Mouse (Mus musculus): ENCODE data around the gene Secisbp2l. TPM values are rescaled to one million over a fixed set of nuclear protein-coding genes. Genes with fewer than 3 reads are reported as not detected.

The Secisbp2l gene
- polyA plus RNA-seq, 1 experiment from 2014 or later: 6.6 TPM

GRCm38 (mm10) chr2:125735333-125736024 is 47.2 kb downstream of the Secisbp2l start:
- Histone ChIP-seq H3K4me3 (no peak overlapping the region), H3K9me3 (replicated peaks) (no peaks in the 10 kb centered on the region), H3K27me3 (replicated peaks) (peaks cover 22% of the 10 kb centered on the region), H3K4me2 (no peak overlapping the region), H3K4me1 (peaks cover 19% of the 10 kb centered on the region), H3K9ac (no peak overlapping the region), H3K36me3 (peaks cover 14% of the 10 kb centered on the region), H3K27ac (no peak overlapping the region)
- WGBS (ENCODE audit: insufficient replicate concordance): 52% methylated on average over 2 of the region's 2 CpGs
- ATAC-seq: no peak

- peaks cover 19% of the 10 kb centered on the region for H3K4me1 ChIP-seq
- ATAC-seq: no peak
Measured at GRCm38 (mm10) chr2:125734741-125735140, 47.9 kb downstream of the Secisbp2l start.

DNA sequence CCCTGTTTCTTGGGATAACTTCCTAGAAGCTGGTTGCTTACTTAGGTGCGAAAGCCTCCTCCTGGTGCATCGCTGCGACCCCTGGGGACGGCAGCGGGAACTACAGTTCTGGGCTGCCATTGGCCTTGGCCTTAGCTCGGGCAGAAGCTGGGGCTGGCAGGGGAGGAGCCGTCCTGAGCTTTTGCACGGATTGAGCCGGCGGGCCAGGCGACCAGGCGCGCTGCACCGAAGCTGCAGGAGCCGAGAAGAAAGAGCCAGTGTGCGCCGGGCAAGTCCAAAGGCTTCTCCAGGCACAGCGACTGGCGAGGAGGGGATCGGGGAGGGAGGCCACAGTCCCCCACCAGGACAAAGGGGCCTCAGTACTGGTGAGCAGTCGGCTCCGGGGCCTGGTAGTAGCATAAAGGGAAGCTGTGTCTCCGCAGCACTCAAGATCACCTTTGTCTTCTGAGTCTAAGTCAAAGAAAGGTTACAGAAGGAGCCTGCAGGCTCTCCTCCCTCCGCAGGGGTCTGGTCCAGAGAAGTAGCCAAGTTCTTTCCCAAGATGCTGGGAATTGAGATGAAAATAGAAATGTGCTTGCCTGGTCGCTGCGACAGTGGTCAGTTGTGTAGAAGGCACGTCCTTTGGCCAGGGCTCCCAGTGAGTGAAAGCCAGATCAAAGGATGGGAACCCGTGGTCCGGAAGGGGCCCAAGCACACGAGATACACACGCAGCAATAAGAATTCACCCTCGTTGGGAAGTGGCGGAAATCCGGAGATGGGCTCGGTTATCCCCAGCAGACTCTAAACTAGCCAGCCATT is 50.7 kb downstream of the Secisbp2l start:
- Histone ChIP-seq H3K27me3 (replicated peaks) (peaks cover 34% of the 10 kb centered on the region), H3K4me2 (peak overlapping the region; percentile 64), H3K4me3 (peak overlapping the region; percentile 40), H3K36me3 (no peaks in the 10 kb centered on the region), H3K27ac (no peak overlapping the region), H3K9me3 (replicated peaks) (no peaks in the 10 kb centered on the region), H3K9ac (peak overlapping the region; percentile 52; the same call in 1 of the 2 replicates), H3K4me1 (peaks cover 19% of the 10 kb centered on the region)
- peak; percentile 72; the same call in 1 of the 2 replicates for ATAC-seq
- 6% methylated on average over 35 of the region's 35 CpGs for WGBS (ENCODE audit: insufficient replicate concordance)

More at GRCm38 (mm10) chr2:125734741-125735140, 47.9 kb downstream of the Secisbp2l start:
- Histone ChIP-seq H3K27me3 (replicated peaks) (peaks cover 22% of the 10 kb centered on the region), H3K9ac (no peak overlapping the region), H3K36me3 (peaks cover 8% of the 10 kb centered on the region), H3K27ac (no peak overlapping the region), H3K4me2 (no peak overlapping the region), H3K9me3 (replicated peaks) (no peaks in the 10 kb centered on the region), H3K4me3 (no peak overlapping the region)

DNA sequence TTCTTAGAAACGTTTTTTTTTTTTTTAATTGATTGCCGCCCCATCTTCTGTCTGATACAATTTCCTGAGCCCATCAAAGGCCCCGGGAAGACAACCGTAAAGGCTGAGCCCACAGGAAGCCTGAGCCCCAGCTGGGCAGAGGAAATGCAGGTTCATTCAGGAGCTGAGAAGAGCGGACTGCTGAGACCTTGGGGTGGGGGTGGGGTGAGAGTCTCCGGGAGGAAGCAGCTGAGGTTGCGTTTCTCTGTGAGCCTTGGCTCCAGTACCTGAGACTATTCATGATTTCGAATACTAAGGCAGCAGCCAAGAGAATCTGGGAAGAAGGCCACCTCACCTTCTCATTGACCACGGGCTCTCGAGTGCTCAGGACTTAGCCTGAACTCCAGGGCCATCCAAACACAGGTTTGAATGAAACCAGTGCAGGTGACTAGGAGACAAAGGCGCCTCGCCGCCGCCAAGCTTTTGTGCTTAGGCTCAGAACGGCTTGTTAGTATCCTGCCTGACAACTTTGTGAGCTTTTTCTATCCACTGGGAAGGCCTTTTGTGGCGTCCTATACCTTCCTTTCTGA is 58.0 kb downstream of the Secisbp2l start:
- peaks cover 13% of the 10 kb centered on the region for H3K4me1 ChIP-seq
- H3K27ac ChIP-seq: no peak overlapping the region
- no peak overlapping the region for H3K4me3 ChIP-seq
- 5% methylated on average over 16 of the region's 16 CpGs for WGBS (ENCODE audit: insufficient replicate concordance)
- H3K36me3 ChIP-seq: no peaks in the 10 kb centered on the region
- no peaks in the 10 kb centered on the region for H3K9me3 ChIP-seq (replicated peaks)
- peak overlapping the region; percentile 69 for H3K4me2 ChIP-seq
- ATAC-seq: no peak
- H3K9ac ChIP-seq: no peak overlapping the region
- peaks cover 84% of the 10 kb centered on the region for H3K27me3 ChIP-seq (replicated peaks)

DNA sequence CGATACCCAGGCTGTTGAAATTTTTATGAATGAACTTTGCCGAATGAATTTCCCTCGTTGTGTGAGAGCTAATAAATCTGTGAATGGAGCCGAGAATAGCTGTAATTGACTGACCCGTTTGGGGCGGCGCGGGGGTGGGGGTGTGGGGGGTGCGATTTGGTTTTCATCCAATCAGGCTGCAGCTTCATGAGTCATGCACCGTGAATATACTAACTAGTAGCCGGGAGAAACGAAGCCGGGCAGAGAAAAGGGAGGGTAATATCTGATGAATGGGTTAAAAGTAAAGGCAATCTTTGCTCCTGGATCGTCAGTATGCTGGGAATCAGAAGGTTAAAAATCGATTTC is 58.6 kb downstream of the Secisbp2l start, which contains the start of gene Shc4:
TSS of gene Shc4 (minus strand) at position 63 of the 345 bp plus-strand sequence.
- H3K9ac ChIP-seq: no peak within 1 kb of the TSS
- peak within 1 kb of the TSS; percentile 69 for H3K4me2 ChIP-seq
- WGBS (ENCODE audit: insufficient replicate concordance): under 1% methylated on average over 15 of the region's 15 CpGs
- H3K27me3 ChIP-seq (replicated peaks): peaks cover 79% of the 10 kb centered on the region
- peaks cover 13% of the 10 kb centered on the region for H3K4me1 ChIP-seq
- H3K4me3 ChIP-seq: peak within 1 kb of the TSS; percentile 46
- H3K9me3 ChIP-seq (replicated peaks): no peaks in the 10 kb centered on the region
- no peaks in the 10 kb centered on the region for H3K36me3 ChIP-seq
- peak; percentile 35; the same call in 1 of the 2 replicates for ATAC-seq
- H3K27ac ChIP-seq: no peak within 1 kb of the TSS

- no peaks in the 10 kb centered on the region for H3K9me3 ChIP-seq (replicated peaks)
- peak overlapping the region; percentile 69 for H3K4me2 ChIP-seq
- H3K4me3 ChIP-seq: peak overlapping the region; percentile 46
- H3K36me3 ChIP-seq: no peaks in the 10 kb centered on the region
- no peak overlapping the region for H3K9ac ChIP-seq
- H3K27me3 ChIP-seq (replicated peaks): peaks cover 77% of the 10 kb centered on the region
- under 1% methylated on average over 34 of the region's 34 CpGs for WGBS (ENCODE audit: insufficient replicate concordance)
- H3K4me1 ChIP-seq: peaks cover 13% of the 10 kb centered on the region
- no peak overlapping the region for H3K27ac ChIP-seq
- ATAC-seq: peak; percentile 33
Measured at GRCm38 (mm10) chr2:125723408-125724085, 59.1 kb downstream of the Secisbp2l start.

DNA sequence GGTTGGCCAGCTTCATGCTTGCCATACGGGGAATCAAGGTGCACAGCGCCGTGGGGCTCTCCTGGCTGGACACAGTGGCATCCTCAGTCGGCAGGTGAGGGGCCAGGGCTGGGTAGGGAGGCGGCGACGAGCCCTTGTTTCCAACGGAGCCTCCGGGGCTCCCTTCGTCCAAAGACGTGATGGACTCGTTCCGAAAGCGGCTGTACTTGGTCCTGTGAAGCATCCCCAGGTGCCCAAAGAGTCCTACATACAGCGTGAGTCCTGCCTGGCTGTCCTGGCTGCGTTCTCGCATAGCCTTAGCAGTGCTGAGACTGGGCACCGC is 59.6 kb downstream of the Secisbp2l start:
- 6% methylated on average over 18 of the region's 18 CpGs for WGBS (ENCODE audit: insufficient replicate concordance)
- 0 out of 2 replicates have a peak, but pooled peaks have one; percentile 15 for ATAC-seq
- peak overlapping the region; percentile 46 for H3K4me3 ChIP-seq

DNA sequence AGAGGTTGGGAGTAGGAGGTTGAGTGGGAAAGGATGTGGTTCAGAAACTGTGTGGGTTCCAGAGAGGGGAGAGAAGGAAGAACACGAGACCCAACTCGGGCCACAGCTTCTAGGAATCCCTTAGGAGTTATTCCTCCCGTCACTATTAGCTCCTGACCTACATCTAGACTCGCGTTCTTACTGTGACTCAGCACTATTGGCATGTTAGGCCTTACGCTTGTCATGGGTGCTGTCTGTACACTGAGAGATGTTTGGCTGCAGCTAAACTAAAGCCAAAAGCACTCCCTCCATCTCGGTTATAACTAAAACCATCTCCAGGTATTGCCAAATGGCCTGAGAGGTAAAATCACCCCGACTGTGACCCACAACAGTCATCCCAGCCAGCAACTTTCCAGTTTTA is 66.1 kb downstream of the Secisbp2l start:
- no peak overlapping the region for H3K4me2 ChIP-seq
- H3K27ac ChIP-seq: no peak overlapping the region
- H3K36me3 ChIP-seq: no peaks in the 10 kb centered on the region
- ATAC-seq: no peak
- peaks cover 21% of the 10 kb centered on the region for H3K27me3 ChIP-seq (replicated peaks)
- no peaks in the 10 kb centered on the region for H3K4me1 ChIP-seq
- WGBS (ENCODE audit: insufficient replicate concordance): 69% methylated on average over 8 of the region's 8 CpGs
- H3K9ac ChIP-seq: no peak overlapping the region
- H3K4me3 ChIP-seq: no peak overlapping the region
- no peaks in the 10 kb centered on the region for H3K9me3 ChIP-seq (replicated peaks)

More for the DNA sequence above, 59.6 kb downstream of the Secisbp2l start:
- H3K36me3 ChIP-seq: no peaks in the 10 kb centered on the region
- peaks cover 76% of the 10 kb centered on the region for H3K27me3 ChIP-seq (replicated peaks)
- no peak overlapping the region for H3K27ac ChIP-seq
- H3K9ac ChIP-seq: no peak overlapping the region
- no peaks in the 10 kb centered on the region for H3K9me3 ChIP-seq (replicated peaks)
- H3K4me1 ChIP-seq: peaks cover 13% of the 10 kb centered on the region
- peak overlapping the region; percentile 69 for H3K4me2 ChIP-seq

DNA sequence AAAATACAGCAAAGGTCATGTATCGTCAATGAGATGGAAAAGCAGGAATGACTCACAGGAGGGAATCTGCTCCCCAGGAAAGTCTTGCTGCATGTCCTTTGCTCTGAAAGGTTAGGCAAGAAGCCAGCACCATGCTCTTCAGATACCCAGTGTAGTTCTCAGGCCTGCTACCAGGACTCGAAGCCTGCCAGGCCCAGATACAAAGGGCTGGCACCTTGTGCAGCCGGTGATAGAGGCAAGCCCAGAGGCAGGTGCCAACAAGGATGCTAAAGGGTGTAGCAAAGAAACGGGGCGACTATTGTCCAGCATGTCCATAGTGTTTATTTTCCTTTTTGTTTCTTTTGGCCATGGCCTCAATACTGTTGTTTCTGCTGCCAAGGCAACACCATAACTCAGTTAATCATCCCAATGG is 76.2 kb downstream of the Secisbp2l start:
- 69% methylated on average over 5 of the region's 5 CpGs for WGBS (ENCODE audit: insufficient replicate concordance)
- H3K27me3 ChIP-seq (replicated peaks): 0 out of 2 replicates have a peak, but pooled peaks cover 3% of the 10 kb centered on the region
- H3K27ac ChIP-seq: no peak overlapping the region
- H3K4me2 ChIP-seq: no peak overlapping the region
- no peak overlapping the region for H3K4me3 ChIP-seq
- no peaks in the 10 kb centered on the region for H3K36me3 ChIP-seq
- no peak overlapping the region for H3K9ac ChIP-seq
- H3K4me1 ChIP-seq: no peaks in the 10 kb centered on the region
- no peaks in the 10 kb centered on the region for H3K9me3 ChIP-seq (replicated peaks)
- ATAC-seq: no peak

GRCm38 (mm10) chr2:125704907-125705631 is 77.6 kb downstream of the Secisbp2l start:
- Histone ChIP-seq H3K27ac (no peak overlapping the region), H3K4me2 (no peak overlapping the region), H3K4me1 (no peaks in the 10 kb centered on the region), H3K4me3 (no peak overlapping the region), H3K27me3 (replicated peaks) (0 out of 2 replicates have a peak, but pooled peaks cover 3% of the 10 kb centered on the region), H3K36me3 (no peaks in the 10 kb centered on the region), H3K9me3 (replicated peaks) (no peaks in the 10 kb centered on the region), H3K9ac (no peak overlapping the region)
- no peak for ATAC-seq
- WGBS (ENCODE audit: insufficient replicate concordance): 61% methylated on average over 12 of the region's 12 CpGs

DNA sequence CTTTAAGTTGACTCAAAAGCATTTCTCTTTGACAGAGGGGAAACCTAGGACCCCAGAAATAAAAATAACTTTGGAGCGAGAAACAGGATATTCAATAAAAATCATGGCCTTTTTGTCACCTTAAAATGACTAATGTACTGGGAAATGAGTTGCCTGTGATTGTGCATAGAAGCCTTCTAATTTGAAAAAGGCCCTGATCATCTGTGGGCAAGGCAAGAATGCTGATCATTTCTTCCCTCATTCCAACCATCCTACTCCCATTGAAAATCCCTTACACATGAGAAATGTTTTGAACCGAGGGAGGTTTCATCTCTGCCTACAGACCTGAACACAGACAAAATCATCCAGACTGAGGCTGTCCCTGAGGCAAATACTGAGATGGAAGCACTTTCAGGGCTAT is 79.8 kb downstream of the Secisbp2l start:
- H3K4me2 ChIP-seq: no peak overlapping the region
- H3K27ac ChIP-seq: no peak overlapping the region
- WGBS (ENCODE audit: insufficient replicate concordance): 73% methylated on average over 2 of the region's 2 CpGs
- H3K4me1 ChIP-seq: no peaks in the 10 kb centered on the region
- ATAC-seq: no peak
- H3K27me3 ChIP-seq (replicated peaks): 0 out of 2 replicates have a peak, but pooled peaks cover 3% of the 10 kb centered on the region
- no peaks in the 10 kb centered on the region for H3K36me3 ChIP-seq
- no peak overlapping the region for H3K9ac ChIP-seq
- no peaks in the 10 kb centered on the region for H3K9me3 ChIP-seq (replicated peaks)
- no peak overlapping the region for H3K4me3 ChIP-seq

All from liver, embryonic 12.5 days (tissue).